Mouse (Mus musculus) C2C12 (cell line): ENCODE measurements around the gene Sstr1.

Experiments used
- CEBPB ChIP-seq: IDR thresholded peaks from one replicate; pipeline ENCODE4 v1.6.1; 2011; ENCODE audit warnings: low read depth, mild to moderate bottlenecking, control low read depth, moderate library complexity
- CTCF ChIP-seq: IDR thresholded peaks from one replicate; pipeline ENCODE4 v1.5.1; 2011; ENCODE audit not compliant: control insufficient read depth, insufficient read depth, insufficient read length
- MYOD1 ChIP-seq: IDR thresholded peaks from one replicate; pipeline ENCODE4 v1.6.1; 2011; ENCODE audit warnings: low read depth; ENCODE audit not compliant: control insufficient read depth, insufficient read length
- MYOG ChIP-seq: IDR thresholded peaks from one replicate; pipeline ENCODE4 v1.6.1; 2011; ENCODE audit not compliant: control insufficient read depth, insufficient read length; ENCODE audit errors: extremely low read depth
- USF1 ChIP-seq: IDR thresholded peaks from one replicate; pipeline ENCODE4 v1.6.1; 2011; ENCODE audit warnings: low read depth, mild to moderate bottlenecking, control low read depth, moderate library complexity

- TF ChIP-seq CTCF (no peak), USF1 (no peak), MYOD1 (no peak), CEBPB (no peak), MYOG (no peak)
Measured at GRCm38 (mm10) chr12:58198810-58199209, 12.8 kb upstream of the Sstr1 start.
